Mouse (Mus musculus): ENCODE data around the gene Hhip.

GRCm38 (mm10) chr8:80004421-80004820 lies 53.4 kb downstream of the Hhip start:
- TF ChIP-seq EP300 (IDR thresholded peaks at IDR 0.05; ENCODE audit: low read depth) (no peak), CTCF (IDR thresholded peaks at IDR 0.05; ENCODE audit: low read depth) (no peak)
